Mouse (Mus musculus): ENCODE data around the gene P3h1. TPM values are rescaled to one million over a fixed set of nuclear protein-coding genes. Genes with fewer than 3 reads are reported as not detected.

The P3h1 gene
- polyA plus RNA-seq, 1 experiment from 2014 or later, result 34.0 TPM

DNA sequence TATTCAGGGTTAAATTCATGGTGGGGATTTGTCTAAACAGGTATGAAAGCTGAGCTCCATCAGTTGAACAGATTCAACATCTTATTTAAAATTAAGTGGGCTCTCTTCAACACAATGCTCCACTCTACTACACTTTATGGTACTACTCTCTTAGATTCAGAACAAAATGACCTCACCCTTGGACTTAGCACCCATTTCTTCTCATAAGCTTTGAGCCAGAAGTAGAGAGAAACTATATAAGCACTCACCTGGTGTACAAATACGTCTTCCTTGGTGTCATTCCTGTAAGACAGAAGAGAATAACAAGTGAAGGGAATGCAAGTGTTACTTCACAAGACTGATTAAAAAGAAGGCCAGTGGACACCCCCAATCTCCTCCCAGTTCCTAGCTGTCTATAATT is 52.1 kb downstream of the P3h1 start:
- Histone ChIP-seq H3K4me3 (replicated peaks; ENCODE audit: low read length) (no peak overlapping the region), H3K27ac (ENCODE audit: low read length) (no peak overlapping the region), H3K27me3 (ENCODE audit: control insufficient read depth, insufficient read depth, low read length) (no peaks in the 10 kb centered on the region), H3K9me3 (replicated peaks; ENCODE audit: control insufficient read depth, low read length) (no peaks in the 10 kb centered on the region), H3K4me2 (ENCODE audit: low read depth, low read length) (no peak overlapping the region), H3K36me3 (ENCODE audit: control insufficient read depth, insufficient read depth, low read length) (peaks cover 20% of the 10 kb centered on the region), H3K9ac (ENCODE audit: low read length) (no peak overlapping the region), H3K4me1 (ENCODE audit: control insufficient read depth, insufficient read depth, low read length) (peaks cover 14% of the 10 kb centered on the region; the same call in 1 of the 2 replicates)
- 60% methylated on average over 1 of the region's 1 CpGs for WGBS
- ATAC-seq (ENCODE audit: insufficient read depth, low FRiP score), result no peak

DNA sequence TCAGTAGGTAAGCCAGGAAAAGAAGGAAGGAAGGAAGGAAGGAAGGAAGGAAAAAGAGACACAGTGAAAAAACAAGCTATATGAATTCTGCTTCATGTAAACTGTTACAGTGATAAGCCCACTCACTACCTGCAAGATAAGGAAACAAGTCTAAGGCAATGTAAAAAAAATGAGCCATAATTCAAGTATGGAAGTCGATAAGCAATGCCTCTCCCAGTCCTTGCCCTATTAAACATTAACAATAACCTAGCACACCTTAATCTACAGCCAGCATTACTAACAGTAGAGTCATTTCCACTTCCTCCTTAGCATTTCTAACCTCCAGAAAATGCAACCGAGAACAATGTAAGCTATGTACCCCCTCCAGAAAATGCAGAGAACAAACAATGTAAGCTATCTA is 52.6 kb downstream of the P3h1 start:
- H3K4me3 ChIP-seq (replicated peaks; ENCODE audit: low read length), result no peak overlapping the region
- 44% methylated on average over 2 of the region's 2 CpGs for WGBS
- peak overlapping the region; percentile 73 for H3K27ac ChIP-seq (ENCODE audit: low read length)
- peak; percentile 89 for ATAC-seq (ENCODE audit: insufficient read depth, low FRiP score)
- H3K9ac ChIP-seq (ENCODE audit: low read length), result no peak overlapping the region
- H3K4me1 ChIP-seq (ENCODE audit: control insufficient read depth, insufficient read depth, low read length), result peaks cover 15% of the 10 kb centered on the region
- no peaks in the 10 kb centered on the region for H3K27me3 ChIP-seq (ENCODE audit: control insufficient read depth, insufficient read depth, low read length)
- H3K4me2 ChIP-seq (ENCODE audit: low read depth, low read length), result no peak overlapping the region
- peaks cover 17% of the 10 kb centered on the region for H3K36me3 ChIP-seq (ENCODE audit: control insufficient read depth, insufficient read depth, low read length)
- no peaks in the 10 kb centered on the region for H3K9me3 ChIP-seq (replicated peaks; ENCODE audit: control insufficient read depth, low read length)

DNA sequence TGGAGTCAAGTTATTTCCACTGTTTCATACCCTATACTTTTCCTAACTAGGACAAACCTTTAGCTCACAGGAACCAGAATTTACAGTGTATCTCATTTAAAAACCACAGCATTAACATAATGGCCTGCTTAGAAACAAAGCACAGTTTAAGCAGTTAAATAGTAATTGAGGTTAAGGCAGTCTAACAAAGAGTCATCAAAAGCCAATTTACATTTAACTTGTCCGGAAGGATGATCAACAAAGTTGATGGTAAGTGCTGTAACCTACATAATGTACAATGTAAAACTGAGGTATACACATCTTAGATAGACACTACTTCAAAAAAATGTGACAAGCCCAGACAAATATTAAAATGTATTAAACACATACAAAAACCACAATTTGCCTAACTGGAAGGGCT is 59.2 kb downstream of the P3h1 start:
- H3K27ac ChIP-seq (ENCODE audit: low read length), result no peak overlapping the region
- WGBS, result 67% methylated on average over 1 of the region's 1 CpGs
- peak overlapping the region; percentile 61 for H3K4me2 ChIP-seq (ENCODE audit: low read depth, low read length)
- H3K36me3 ChIP-seq (ENCODE audit: control insufficient read depth, insufficient read depth, low read length), result 0 out of 2 replicates have a peak, but pooled peaks cover 4% of the 10 kb centered on the region
- ATAC-seq (ENCODE audit: insufficient read depth, low FRiP score), result no peak
- no peaks in the 10 kb centered on the region for H3K27me3 ChIP-seq (ENCODE audit: control insufficient read depth, insufficient read depth, low read length)
- H3K4me3 ChIP-seq (replicated peaks; ENCODE audit: low read length), result peak overlapping the region; percentile 71
- H3K4me1 ChIP-seq (ENCODE audit: control insufficient read depth, insufficient read depth, low read length), result peaks cover 23% of the 10 kb centered on the region
- H3K9me3 ChIP-seq (replicated peaks; ENCODE audit: control insufficient read depth, low read length), result no peaks in the 10 kb centered on the region
- H3K9ac ChIP-seq (ENCODE audit: low read length), result peak overlapping the region; percentile 84; the same call in 1 of the 2 replicates

DNA sequence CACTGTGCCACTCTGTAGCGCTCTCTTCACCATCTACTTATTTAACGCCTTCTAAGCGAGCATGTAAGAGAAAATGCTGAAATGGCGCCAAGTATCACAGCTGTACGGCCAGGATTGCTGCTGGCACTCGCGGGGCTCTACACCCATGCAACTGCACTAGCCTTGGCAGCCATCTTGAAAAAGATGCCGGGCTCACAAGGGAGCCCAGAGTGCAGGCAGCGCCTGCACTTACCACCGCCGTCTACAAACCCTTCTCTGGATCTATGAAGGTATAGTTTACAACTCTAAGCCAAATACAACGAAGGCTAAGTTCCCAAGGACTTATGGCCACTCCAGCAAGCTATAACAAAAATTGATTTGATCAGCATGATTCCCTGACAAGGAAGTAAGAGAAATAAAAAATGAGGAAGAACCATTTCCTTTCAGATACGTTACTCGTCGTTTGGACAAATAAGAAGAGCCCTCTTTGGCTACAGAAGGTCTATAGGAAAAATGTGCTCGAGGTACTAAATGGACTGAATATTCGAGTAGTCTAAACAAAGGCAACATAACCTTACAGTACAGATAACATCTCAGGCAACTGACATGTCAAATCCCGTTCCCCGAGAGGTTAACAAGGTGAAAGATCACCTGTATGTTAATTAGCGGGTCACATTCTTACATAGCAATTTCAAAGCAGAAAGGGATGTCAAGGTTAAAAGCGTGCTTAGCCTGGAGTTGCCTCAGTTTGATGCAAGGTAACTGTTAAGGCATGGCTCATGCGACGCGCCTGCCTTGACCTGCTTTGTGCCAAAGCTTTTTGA is 60.3 kb downstream of the P3h1 start:
- no peak for ATAC-seq (ENCODE audit: insufficient read depth, low FRiP score)
- Histone ChIP-seq H3K4me2 (ENCODE audit: low read depth, low read length) (peak overlapping the region; percentile 61), H3K4me3 (replicated peaks; ENCODE audit: low read length) (peak overlapping the region; percentile 71), H3K27me3 (ENCODE audit: control insufficient read depth, insufficient read depth, low read length) (no peaks in the 10 kb centered on the region), H3K9me3 (replicated peaks; ENCODE audit: control insufficient read depth, low read length) (no peaks in the 10 kb centered on the region), H3K4me1 (ENCODE audit: control insufficient read depth, insufficient read depth, low read length) (peaks cover 18% of the 10 kb centered on the region), H3K27ac (ENCODE audit: low read length) (peak overlapping the region; percentile 79), H3K36me3 (ENCODE audit: control insufficient read depth, insufficient read depth, low read length) (0 out of 2 replicates have a peak, but pooled peaks cover 4% of the 10 kb centered on the region), H3K9ac (ENCODE audit: low read length) (peak overlapping the region; percentile 84)
- WGBS, result under 1% methylated on average over 24 of the region's 24 CpGs

DNA sequence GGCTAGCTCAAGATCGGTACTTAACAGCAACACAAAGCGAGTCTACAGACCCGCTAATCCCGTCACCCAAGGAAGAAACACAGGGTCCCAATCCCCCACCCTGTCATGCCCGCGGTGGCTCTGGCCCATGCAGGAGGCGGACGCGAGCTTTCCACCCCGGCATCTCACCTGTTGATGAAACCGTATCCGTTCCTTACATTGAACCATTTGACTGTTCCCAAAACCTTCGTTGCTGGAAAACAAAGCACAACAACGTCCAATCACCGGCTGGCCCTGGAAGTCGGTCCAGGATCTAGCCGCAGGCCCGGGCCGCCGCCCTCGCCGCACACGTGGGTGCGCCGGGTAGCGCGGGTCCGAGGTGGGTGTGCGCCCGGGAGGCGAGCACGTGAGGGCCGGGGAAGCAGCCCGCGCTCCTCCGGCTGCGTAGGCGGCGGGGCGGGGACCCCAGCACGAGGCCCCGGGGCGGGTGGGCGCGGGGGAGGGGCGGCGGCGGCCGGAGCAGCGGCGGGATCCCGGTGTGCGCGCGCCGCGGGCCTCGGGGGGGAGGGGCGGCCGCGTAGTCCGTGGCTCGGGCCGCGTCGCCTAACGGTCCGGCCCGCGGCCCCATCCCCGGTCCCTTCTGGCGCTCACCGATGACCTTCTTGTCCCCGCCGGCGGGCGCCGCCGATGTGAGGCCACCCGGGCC is 61.0 kb downstream of the P3h1 start:
- Histone ChIP-seq H3K9ac (ENCODE audit: low read length) (peak overlapping the region; percentile 84), H3K4me2 (ENCODE audit: low read depth, low read length) (peak overlapping the region; percentile 61), H3K4me1 (ENCODE audit: control insufficient read depth, insufficient read depth, low read length) (peaks cover 18% of the 10 kb centered on the region), H3K4me3 (replicated peaks; ENCODE audit: low read length) (peak overlapping the region; percentile 71), H3K36me3 (ENCODE audit: control insufficient read depth, insufficient read depth, low read length) (0 out of 2 replicates have a peak, but pooled peaks cover 4% of the 10 kb centered on the region), H3K27ac (ENCODE audit: low read length) (peak overlapping the region; percentile 79), H3K27me3 (ENCODE audit: control insufficient read depth, insufficient read depth, low read length) (no peaks in the 10 kb centered on the region), H3K9me3 (replicated peaks; ENCODE audit: control insufficient read depth, low read length) (no peaks in the 10 kb centered on the region)
- WGBS, result under 1% methylated on average over 35 of the region's 80 CpGs
- 0 out of 2 replicates have a peak, but pooled peaks have one; percentile 2 for ATAC-seq (ENCODE audit: insufficient read depth, low FRiP score)

DNA sequence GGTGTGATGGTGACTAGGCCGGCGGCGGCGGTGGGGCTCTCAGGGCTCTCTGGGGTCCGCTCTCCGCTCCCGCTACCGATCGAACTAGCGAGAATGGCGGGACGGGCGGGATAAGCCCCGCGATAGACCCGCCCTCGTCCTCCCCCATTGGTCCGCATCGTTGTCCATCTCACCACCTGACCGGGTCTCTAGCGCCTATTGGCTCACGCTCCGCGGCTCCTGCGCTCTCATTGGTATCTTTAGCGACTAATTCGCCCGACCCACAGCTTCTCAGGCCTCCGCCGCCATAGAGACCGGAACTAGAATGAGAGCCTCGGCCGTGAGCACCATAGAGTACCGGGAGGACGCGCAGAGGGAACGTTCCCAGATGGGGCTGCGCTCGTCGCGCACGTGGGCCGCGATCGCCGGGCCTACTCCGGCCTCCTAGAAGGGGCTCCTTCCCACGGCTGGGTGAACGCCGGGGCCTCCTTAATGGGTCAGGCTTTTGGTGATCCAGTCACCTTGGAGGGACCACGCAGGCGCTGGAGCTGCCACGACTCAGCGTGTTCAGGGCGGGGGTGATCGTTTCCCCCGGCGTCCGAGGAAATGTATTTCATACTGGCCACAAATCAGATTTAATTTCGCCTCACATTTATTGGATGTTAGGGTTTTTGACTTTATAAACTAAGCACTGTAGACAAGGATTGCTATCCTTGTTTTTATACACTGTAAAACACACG is 61.9 kb downstream of the P3h1 start, which contains the start of gene Ybx1:
Gene Ybx1 (minus strand): TSS at position 190 of the 719 bp plus-strand sequence.
- Histone ChIP-seq H3K27ac (ENCODE audit: low read length) (peak within 1 kb of the TSS; percentile 97), H3K9ac (ENCODE audit: low read length) (peak within 1 kb of the TSS; percentile 94), H3K9me3 (replicated peaks; ENCODE audit: control insufficient read depth, low read length) (no peaks in the 10 kb centered on the region), H3K4me2 (ENCODE audit: low read depth, low read length) (peak within 1 kb of the TSS; percentile 83), H3K4me3 (replicated peaks; ENCODE audit: low read length) (peak within 1 kb of the TSS; percentile 71), H3K36me3 (ENCODE audit: control insufficient read depth, insufficient read depth, low read length) (0 out of 2 replicates have a peak, but pooled peaks cover 4% of the 10 kb centered on the region), H3K4me1 (ENCODE audit: control insufficient read depth, insufficient read depth, low read length) (peaks cover 15% of the 10 kb centered on the region), H3K27me3 (ENCODE audit: control insufficient read depth, insufficient read depth, low read length) (no peaks in the 10 kb centered on the region)
- WGBS, result under 1% methylated on average over 61 of the region's 61 CpGs
- ATAC-seq (ENCODE audit: insufficient read depth, low FRiP score), result peak; percentile 99

DNA sequence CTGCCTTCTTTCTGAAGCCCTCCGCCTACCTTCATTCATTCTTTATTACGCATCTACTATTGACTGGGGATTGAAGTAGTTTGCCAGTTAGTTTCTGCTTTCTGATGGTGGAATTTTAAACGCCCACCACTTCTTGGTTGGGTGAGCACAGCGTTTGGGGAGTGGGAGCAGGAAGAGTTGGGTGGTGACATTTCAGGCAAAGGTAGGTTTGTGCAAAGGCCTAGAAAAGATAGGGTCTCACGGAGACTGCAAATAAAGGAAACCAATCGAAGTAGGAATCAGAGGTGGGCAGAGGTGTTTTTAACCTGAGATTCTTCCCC is 62.4 kb downstream of the P3h1 start:
- ATAC-seq (ENCODE audit: insufficient read depth, low FRiP score), result no peak

DNA sequence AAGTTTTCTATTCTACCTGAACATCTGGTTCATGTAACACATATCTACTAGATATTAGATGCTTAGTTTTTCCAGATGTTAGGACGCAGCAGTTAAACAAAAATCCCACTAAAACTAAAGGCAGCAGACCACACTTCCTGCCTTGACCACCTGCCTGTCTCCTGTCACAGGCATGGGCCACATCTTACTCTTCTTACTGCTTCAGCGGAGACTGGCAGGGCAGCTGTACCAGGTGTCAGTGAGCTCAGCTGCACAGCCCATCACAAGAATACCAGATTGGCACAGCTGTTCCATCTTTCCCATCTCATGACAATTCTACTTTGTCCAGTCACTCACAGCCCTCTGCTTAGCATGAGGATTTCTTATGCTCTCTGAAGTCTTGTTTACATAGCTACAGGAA is 64.6 kb downstream of the P3h1 start:
- H3K27ac ChIP-seq (ENCODE audit: low read length), result no peak overlapping the region

More for the DNA sequence above, 62.4 kb downstream of the P3h1 start:
- Histone ChIP-seq H3K4me3 (replicated peaks; ENCODE audit: low read length) (peak overlapping the region; percentile 71), H3K36me3 (ENCODE audit: control insufficient read depth, insufficient read depth, low read length) (0 out of 2 replicates have a peak, but pooled peaks cover 4% of the 10 kb centered on the region), H3K4me1 (ENCODE audit: control insufficient read depth, insufficient read depth, low read length) (peaks cover 15% of the 10 kb centered on the region), H3K9me3 (replicated peaks; ENCODE audit: control insufficient read depth, low read length) (no peaks in the 10 kb centered on the region), H3K9ac (ENCODE audit: low read length) (peak overlapping the region; percentile 94), H3K4me2 (ENCODE audit: low read depth, low read length) (peak overlapping the region; percentile 83), H3K27ac (ENCODE audit: low read length) (peak overlapping the region; percentile 97), H3K27me3 (ENCODE audit: control insufficient read depth, insufficient read depth, low read length) (no peaks in the 10 kb centered on the region)
- WGBS, result 6% methylated on average over 6 of the region's 6 CpGs

More for the DNA sequence above, 64.6 kb downstream of the P3h1 start:
- H3K9me3 ChIP-seq (replicated peaks; ENCODE audit: control insufficient read depth, low read length), result no peaks in the 10 kb centered on the region
- no peak overlapping the region for H3K9ac ChIP-seq (ENCODE audit: low read length)
- no peak for ATAC-seq (ENCODE audit: insufficient read depth, low FRiP score)
- WGBS, result 62% methylated on average over 2 of the region's 2 CpGs
- peaks cover 7% of the 10 kb centered on the region; the same call in 1 of the 2 replicates for H3K4me1 ChIP-seq (ENCODE audit: control insufficient read depth, insufficient read depth, low read length)
- H3K4me3 ChIP-seq (replicated peaks; ENCODE audit: low read length), result no peak overlapping the region
- no peak overlapping the region for H3K4me2 ChIP-seq (ENCODE audit: low read depth, low read length)
- H3K27me3 ChIP-seq (ENCODE audit: control insufficient read depth, insufficient read depth, low read length), result no peaks in the 10 kb centered on the region
- H3K36me3 ChIP-seq (ENCODE audit: control insufficient read depth, insufficient read depth, low read length), result no peaks in the 10 kb centered on the region
